Mouse (Mus musculus): Measurements from ENCODE around the gene Vpreb1.

The Vpreb1 gene

GRCm38 (mm10) chr16:16855541-16855940 lies 15.1 kb downstream of the Vpreb1 start:
- no peak for DNase-seq (ENCODE audit: low spot score)

- DNase-seq (ENCODE audit: low spot score), result no peak
These were observed 15.8 kb downstream of the Vpreb1 start for GRCm38 (mm10) chr16:16854836-16855235.

GRCm38 (mm10) chr16:16852411-16852810 lies 18.2 kb downstream of the Vpreb1 start:
- no peak for DNase-seq (ENCODE audit: low spot score)

GRCm38 (mm10) chr16:16849196-16849595 lies 21.4 kb downstream of the Vpreb1 start:
- no peak for DNase-seq (ENCODE audit: low spot score)

GRCm38 (mm10) chr16:16829671-16830070 lies 41.0 kb downstream of the Vpreb1 start:
- no peak for DNase-seq (ENCODE audit: low spot score)

- peak; percentile 17 for DNase-seq (ENCODE audit: low spot score)
These were observed 41.7 kb downstream of the Vpreb1 start, which contains the start of gene Spag6l for GRCm38 (mm10) chr16:16828757-16829615. Spag6l (minus strand) TSS chr16:16829456.

GRCm38 (mm10) chr16:16826223-16826622 lies 44.4 kb downstream of the Vpreb1 start:
- no peak for DNase-seq (ENCODE audit: low spot score)

GRCm38 (mm10) chr16:16825476-16825875 lies 45.2 kb downstream of the Vpreb1 start:
- DNase-seq (ENCODE audit: low spot score), result no peak
